Mouse (Mus musculus) kidney, embryonic 15.5 days (tissue): ENCODE measurements around the gene Slc35g1. TPM values are rescaled to one million over a fixed set of nuclear protein-coding genes. Genes with fewer than 3 reads are reported as not detected.

Experiments
- ATAC-seq: fragments of 200-750 bp; cut with Nextera tagmentation; replicated peaks from 2 replicates; pipeline ENCODE4 v1.8.0; 2017; ENCODE audit warnings: moderate TSS enrichment; ENCODE audit not compliant: low FRiP score
- H3K27ac ChIP-seq: fragments of 300-500 bp; sonication (generic); 2 replicates; pipeline ENCODE4 v1.5.1; 2015; ENCODE audit warnings: mild to moderate bottlenecking, inconsistent platforms
- H3K27me3 ChIP-seq: fragments of 300-500 bp; sonication (generic); 2 replicates; pipeline ENCODE4 v1.6.1; 2015; ENCODE audit warnings: inconsistent platforms
- H3K36me3 ChIP-seq: fragments of 300-500 bp; sonication (generic); 2 replicates; pipeline ENCODE4 v1.6.1; 2015; ENCODE audit warnings: inconsistent platforms
- H3K4me1 ChIP-seq: fragments of 300-500 bp; sonication (generic); 2 replicates; pipeline ENCODE4 v1.6.1; 2015; ENCODE audit warnings: inconsistent platforms
- H3K4me2 ChIP-seq: fragments of 300-500 bp; sonication (generic); 2 replicates; pipeline ENCODE4 v1.6.1; 2015; ENCODE audit warnings: moderate library complexity, mild to moderate bottlenecking, inconsistent platforms
- H3K4me3 ChIP-seq: fragments of 300-500 bp; sonication (generic); replicated peaks from 2 replicates; pipeline ENCODE4 v1.5.1; 2015; ENCODE audit warnings: mild to moderate bottlenecking, inconsistent platforms
- H3K9ac ChIP-seq: fragments of 300-500 bp; sonication (generic); 2 replicates; pipeline ENCODE4 v1.6.1; 2015; ENCODE audit warnings: mild to moderate bottlenecking, inconsistent platforms
- H3K9me3 ChIP-seq: fragments of 300-500 bp; sonication (generic); replicated peaks from 2 replicates; pipeline ENCODE4 v1.6.1; 2016; ENCODE audit warnings: inconsistent platforms
- WGBS: fragments of 180-500 bp; shearing (Covaris S2); methylation state at CpG from one replicate; pipeline ENCODE4 v1.1.7; 2015; ENCODE audit warnings: mixed read lengths; 5-methylcytosine and 5-hydroxymethylcytosine counted together
- polyA plus RNA-seq: library from polyadenylated mRNA; unstranded; fragments of >200 nt; fragmentation: Nextera tagmentation; extraction: Ambion mirVana; gene quantifications from 2 replicates; pipeline ENCODE4 v1.2.1, GENCODE M21; 2015

Slc35g1 gene
- polyA plus RNA-seq, 1 experiment from 2014 or later, result 6.6 TPM

DNA sequence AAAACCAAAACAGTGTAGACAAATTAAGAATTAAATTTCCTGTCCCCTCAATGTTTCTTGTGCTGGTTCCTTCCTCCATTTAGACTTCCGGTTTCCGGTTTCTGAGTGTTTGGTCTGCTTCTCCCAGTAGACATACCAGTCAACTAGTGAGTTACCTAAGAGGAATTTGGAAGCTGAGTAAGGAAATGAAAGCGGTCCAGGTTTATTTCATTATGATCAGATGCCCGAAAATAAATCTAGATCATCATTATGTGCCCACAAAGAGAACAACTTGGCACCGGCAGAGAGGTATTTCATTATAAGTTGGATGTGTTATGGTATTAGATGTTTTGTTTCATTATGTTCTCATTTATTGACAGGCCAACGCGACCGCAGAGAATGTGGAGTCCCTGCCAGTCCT lies 34.7 kb downstream of the Slc35g1 start:
- ATAC-seq, result no peak
- Histone ChIP-seq H3K36me3 (no peaks in the 10 kb centered on the region), H3K4me1 (no peaks in the 10 kb centered on the region), H3K27ac (no peak overlapping the region), H3K27me3 (no peaks in the 10 kb centered on the region; the same call in 1 of the 2 replicates), H3K4me3 (no peak overlapping the region), H3K4me2 (no peak overlapping the region), H3K9me3 (no peaks in the 10 kb centered on the region), H3K9ac (no peak overlapping the region)
- 87% methylated on average over 8 of the region's 8 CpGs for WGBS

- no peak overlapping the region for H3K4me2 ChIP-seq
- WGBS, result 80% methylated on average over 7 of the region's 7 CpGs
- ATAC-seq, result no peak
- no peaks in the 10 kb centered on the region for H3K4me1 ChIP-seq
- H3K9me3 ChIP-seq, result no peaks in the 10 kb centered on the region
- no peak overlapping the region for H3K9ac ChIP-seq
- no peak overlapping the region for H3K4me3 ChIP-seq
- no peaks in the 10 kb centered on the region; the same call in 1 of the 2 replicates for H3K27me3 ChIP-seq
- H3K27ac ChIP-seq, result no peak overlapping the region
- no peaks in the 10 kb centered on the region for H3K36me3 ChIP-seq
Observed at GRCm38 (mm10) chr19:38431326-38431725, 35.5 kb downstream of the Slc35g1 start.

GRCm38 (mm10) chr19:38432021-38432420 lies 36.2 kb downstream of the Slc35g1 start:
- H3K4me2 ChIP-seq, result no peak overlapping the region
- WGBS, result 81% methylated on average over 3 of the region's 3 CpGs
- no peak for ATAC-seq
- no peaks in the 10 kb centered on the region for H3K36me3 ChIP-seq
- no peak overlapping the region for H3K4me3 ChIP-seq
- H3K9ac ChIP-seq, result no peak overlapping the region
- no peaks in the 10 kb centered on the region; the same call in 1 of the 2 replicates for H3K27me3 ChIP-seq
- no peaks in the 10 kb centered on the region for H3K4me1 ChIP-seq
- no peak overlapping the region for H3K27ac ChIP-seq
- H3K9me3 ChIP-seq, result no peaks in the 10 kb centered on the region

- H3K4me1 ChIP-seq, result no peaks in the 10 kb centered on the region
- no peak for ATAC-seq
- 79% methylated on average over 2 of the region's 2 CpGs for WGBS
- H3K9ac ChIP-seq, result no peak overlapping the region
- H3K4me2 ChIP-seq, result no peak overlapping the region
- no peak overlapping the region for H3K27ac ChIP-seq
- no peaks in the 10 kb centered on the region; the same call in 1 of the 2 replicates for H3K27me3 ChIP-seq
- no peaks in the 10 kb centered on the region for H3K36me3 ChIP-seq
- no peak overlapping the region for H3K4me3 ChIP-seq
- no peaks in the 10 kb centered on the region for H3K9me3 ChIP-seq
Observed at GRCm38 (mm10) chr19:38433381-38433780, 37.6 kb downstream of the Slc35g1 start.

DNA sequence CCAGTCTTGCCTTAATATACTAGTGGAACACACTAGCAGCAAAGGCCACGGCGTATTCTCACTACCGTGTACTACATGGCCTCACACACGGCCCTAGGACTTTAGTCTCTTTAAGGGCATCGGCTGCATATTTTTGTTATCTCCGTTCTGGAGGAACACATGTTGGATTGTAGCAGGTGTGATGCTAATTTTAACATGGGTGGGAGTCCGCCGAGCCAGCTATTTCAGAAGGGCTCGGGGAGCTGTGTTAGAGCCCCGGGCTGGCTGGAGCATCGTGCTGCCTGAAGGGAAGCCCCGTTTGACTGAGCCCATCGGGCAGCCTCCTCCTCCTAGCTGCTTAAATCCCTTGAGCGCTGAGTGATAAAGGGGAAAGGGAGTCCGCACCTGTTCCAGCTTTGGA lies 39.4 kb downstream of the Slc35g1 start:
- H3K27ac ChIP-seq, result no peak overlapping the region
- no peaks in the 10 kb centered on the region for H3K9me3 ChIP-seq
- no peak overlapping the region for H3K4me2 ChIP-seq
- no peak for ATAC-seq
- no peaks in the 10 kb centered on the region; the same call in 1 of the 2 replicates for H3K27me3 ChIP-seq
- no peaks in the 10 kb centered on the region for H3K36me3 ChIP-seq
- no peak overlapping the region for H3K9ac ChIP-seq
- H3K4me3 ChIP-seq, result no peak overlapping the region
- WGBS, result 93% methylated on average over 15 of the region's 15 CpGs
- H3K4me1 ChIP-seq, result no peaks in the 10 kb centered on the region

- H3K27ac ChIP-seq, result no peak overlapping the region
- no peaks in the 10 kb centered on the region for H3K36me3 ChIP-seq
- 51% methylated on average over 8 of the region's 8 CpGs for WGBS
- no peak overlapping the region for H3K4me2 ChIP-seq
- H3K27me3 ChIP-seq, result no peaks in the 10 kb centered on the region
- no peaks in the 10 kb centered on the region for H3K9me3 ChIP-seq
- ATAC-seq, result no peak
- no peak overlapping the region for H3K9ac ChIP-seq
- H3K4me1 ChIP-seq, result no peaks in the 10 kb centered on the region
- H3K4me3 ChIP-seq, result no peak overlapping the region
Observed at GRCm38 (mm10) chr19:38441860-38442259, 46.1 kb downstream of the Slc35g1 start.

DNA sequence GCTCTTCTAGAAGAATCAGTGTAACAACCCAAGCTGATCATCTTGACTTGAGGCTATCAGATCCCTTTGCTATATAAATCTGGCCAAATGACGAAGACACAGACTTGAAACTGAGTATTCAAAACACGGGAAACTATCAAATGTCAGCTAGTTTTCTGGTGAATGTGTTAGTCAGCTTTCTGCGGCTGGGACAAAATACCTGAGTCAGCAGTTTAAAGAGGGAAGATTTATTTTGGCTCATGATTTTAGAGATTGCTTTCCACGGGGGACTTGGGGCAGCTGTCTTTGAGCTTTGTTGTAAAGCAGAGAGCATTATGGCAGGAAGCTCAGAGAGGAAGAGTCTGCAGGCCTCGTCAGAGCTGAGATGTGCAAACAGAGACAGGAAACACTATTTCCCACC lies 50.0 kb downstream of the Slc35g1 start:
- Histone ChIP-seq H3K4me2 (no peak overlapping the region), H3K27ac (no peak overlapping the region), H3K4me1 (no peaks in the 10 kb centered on the region), H3K9me3 (no peaks in the 10 kb centered on the region), H3K27me3 (no peaks in the 10 kb centered on the region), H3K9ac (no peak overlapping the region), H3K4me3 (no peak overlapping the region), H3K36me3 (no peaks in the 10 kb centered on the region)
- WGBS, result 33% methylated on average over 5 of the region's 5 CpGs
- ATAC-seq, result no peak

Other genes starting within 250 kb of the Slc35g1 start
- 38.6 and 39.6 TPM in 2 replicates for gene Fra10ac1, start 171.8 kb upstream of the Slc35g1 start, polyA plus RNA-seq
- 2.2 and 2.8 TPM in 2 replicates for gene Lgi1, start 131.4 kb upstream of the Slc35g1 start, polyA plus RNA-seq
- gene Plce1, start 85.1 kb downstream of the Slc35g1 start, polyA plus RNA-seq, result 3.6 and 3.9 TPM in 2 replicates